Mouse (Mus musculus) embryonic facial prominence, embryonic 15.5 days (tissue): ENCODE measurements at regions not wholly inside any gene's neighbourhood (a gene's known extent, or its start where the extent isn't known, plus 50 kb on each side); places are given as distances from the start of the nearest gene placed in this dataset. TPM values are rescaled to one million over a fixed set of nuclear protein-coding genes. Genes with fewer than 3 reads are reported as not detected.
A peak's percentile ranks its signal among the peaks of the same experiment; 100 is the strongest.

Experiments
- ATAC-seq: fragments of 200-750 bp; cut with Nextera tagmentation; 2 replicates; pipeline ENCODE4 v1.8.0; 2017; ENCODE audit warnings: low read depth, moderate TSS enrichment; ENCODE audit not compliant: insufficient number of reproducible peaks, low FRiP score, low TSS enrichment
- H3K27ac ChIP-seq: fragments of 300-500 bp; sonication (generic); replicated peaks from 2 replicates; pipeline ENCODE4 v1.5.1; 2015; ENCODE audit warnings: mild to moderate bottlenecking, inconsistent platforms
- H3K27me3 ChIP-seq: fragments of 300-500 bp; sonication (generic); 2 replicates; pipeline ENCODE4 v1.6.1; 2015; ENCODE audit warnings: inconsistent platforms
- H3K36me3 ChIP-seq: fragments of 300-500 bp; sonication (generic); 2 replicates; pipeline ENCODE4 v1.6.1; 2015; ENCODE audit warnings: mild to moderate bottlenecking, inconsistent platforms
- H3K4me1 ChIP-seq: fragments of 300-500 bp; sonication (generic); 2 replicates; pipeline ENCODE4 v1.6.1; 2015; ENCODE audit warnings: inconsistent platforms
- H3K4me2 ChIP-seq: fragments of 300-500 bp; sonication (generic); replicated peaks from 2 replicates; pipeline ENCODE4 v1.6.1; 2015; ENCODE audit warnings: mild to moderate bottlenecking, inconsistent platforms
- H3K4me3 ChIP-seq: fragments of 300-500 bp; sonication (generic); replicated peaks from 2 replicates; pipeline ENCODE4 v1.5.1; 2015; ENCODE audit warnings: mild to moderate bottlenecking, inconsistent platforms
- H3K9ac ChIP-seq: fragments of 300-500 bp; sonication (generic); 2 replicates; pipeline ENCODE4 v1.6.1; 2015; ENCODE audit warnings: inconsistent platforms
- H3K9me3 ChIP-seq: fragments of 300-500 bp; sonication (generic); replicated peaks from 2 replicates; pipeline ENCODE4 v1.6.1; 2016; ENCODE audit warnings: inconsistent platforms
- WGBS: fragments of 180-500 bp; shearing (Covaris S2); methylation state at CpG from one replicate; pipeline ENCODE4 v1.1.7; 2015; 5-methylcytosine and 5-hydroxymethylcytosine counted together
- microRNA-seq: library from miRNA; unstranded; fragments of <30 nt; microRNA quantifications from one replicate; pipeline ENCODE4, GENCODE M21; 2016; ENCODE audit warnings: borderline number of aligned reads

DNA sequence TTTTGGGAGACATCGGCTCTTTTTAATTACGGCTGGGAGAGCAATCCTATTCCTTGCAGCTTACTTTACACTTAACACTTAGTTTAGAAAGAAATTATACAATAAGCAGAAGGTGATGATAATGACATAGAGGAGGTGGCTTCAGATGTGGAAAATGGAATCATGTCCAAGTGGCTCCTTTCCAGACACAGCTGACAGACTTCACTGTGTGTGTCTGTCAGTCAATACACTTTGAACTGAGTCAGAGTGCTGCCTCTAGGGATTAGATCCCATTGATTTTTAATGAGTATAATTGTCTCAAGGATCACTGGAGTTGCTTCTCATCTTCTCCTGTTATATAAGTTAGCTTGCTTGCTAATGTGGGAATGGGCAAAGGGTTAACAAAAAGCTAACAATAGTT lies 882.7 kb downstream of the Ntrk3 start:
- Histone ChIP-seq H3K27ac (no peak overlapping the region), H3K9ac (no peak overlapping the region), H3K4me3 (no peak overlapping the region), H3K4me2 (no peak overlapping the region), H3K4me1 (no peaks in the 10 kb centered on the region), H3K27me3 (no peaks in the 10 kb centered on the region), H3K36me3 (no peaks in the 10 kb centered on the region), H3K9me3 (no peaks in the 10 kb centered on the region)
- 60% methylated on average over 2 of the region's 2 CpGs for WGBS
- ATAC-seq: no peak

DNA sequence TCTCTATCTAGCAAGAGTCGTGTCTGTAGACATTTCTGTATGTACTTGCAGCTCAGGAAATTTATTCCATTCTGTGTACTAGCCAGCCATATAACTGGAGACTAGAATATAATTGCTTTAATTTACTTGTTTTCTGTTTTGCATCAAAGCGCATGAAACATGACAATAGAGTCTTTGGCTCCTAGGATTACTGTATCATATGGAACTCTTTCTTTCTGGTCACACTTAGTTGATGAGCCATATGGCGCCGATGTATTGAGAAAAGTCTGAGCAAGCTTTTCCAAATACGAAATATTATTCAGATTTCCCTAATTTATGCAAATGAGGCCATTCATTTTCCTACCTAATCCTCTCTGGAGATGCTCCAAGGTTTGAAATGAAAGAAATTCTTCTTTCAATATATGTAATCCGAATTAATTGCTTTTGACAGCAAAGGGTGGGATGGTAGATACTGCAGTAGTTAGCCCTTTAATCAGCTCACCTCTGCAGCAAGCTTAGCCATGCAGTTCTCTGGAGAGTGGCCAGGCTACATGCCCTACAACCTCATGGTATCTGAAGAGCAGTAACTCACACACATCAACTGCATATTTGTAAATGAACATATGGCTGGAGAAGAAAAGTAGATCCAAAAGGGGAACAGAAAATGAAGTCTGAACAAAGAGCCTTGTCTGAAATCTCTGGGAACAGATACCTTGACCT lies 913.4 kb downstream of the Ntrk3 start:
- ATAC-seq: peak; percentile 57; the same call in 1 of the 2 replicates
- 53% methylated on average over 6 of the region's 6 CpGs for WGBS

DNA sequence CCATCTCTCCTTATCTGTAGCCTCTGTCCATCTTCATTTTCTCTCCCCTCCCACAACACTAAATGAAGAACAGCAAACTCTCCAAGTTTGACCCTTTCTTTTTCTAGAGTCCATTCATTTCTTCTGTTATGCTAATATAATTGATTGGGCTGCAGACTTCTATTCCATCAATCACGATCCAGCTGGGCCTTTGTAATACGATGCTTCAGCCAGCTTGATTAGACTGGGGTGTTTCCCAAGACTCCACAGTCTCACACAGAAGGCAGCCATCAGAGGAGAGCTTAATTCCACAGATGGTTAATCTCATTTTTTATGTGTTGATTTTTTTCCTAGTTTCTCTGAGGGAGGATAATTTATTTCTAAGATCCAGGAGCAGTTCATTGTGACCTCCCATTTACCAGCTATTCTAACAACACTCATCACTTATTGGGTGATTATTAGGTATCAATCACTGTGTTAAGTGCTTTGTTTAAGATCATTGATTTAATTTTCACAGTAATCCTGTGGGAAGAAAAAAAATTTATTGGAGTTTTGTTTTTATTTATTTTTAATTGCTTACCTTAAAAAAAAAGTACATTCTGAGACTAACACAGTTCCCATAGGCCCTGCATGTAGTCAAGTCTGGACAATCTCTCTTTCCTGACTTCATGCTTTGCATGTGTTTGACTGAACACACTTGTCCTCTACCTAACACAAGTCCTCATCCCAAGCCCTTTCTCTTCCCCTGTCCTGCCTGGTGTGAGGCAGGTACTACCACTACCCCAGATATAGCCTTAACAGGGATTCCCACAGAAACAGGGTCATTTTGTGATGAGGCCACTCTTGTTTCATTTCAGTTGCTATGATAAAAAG lies 925.5 kb downstream of the Ntrk3 start:
- Histone ChIP-seq H3K27me3 (no peaks in the 10 kb centered on the region), H3K4me3 (no peak overlapping the region), H3K9me3 (no peaks in the 10 kb centered on the region), H3K9ac (no peak overlapping the region), H3K36me3 (no peaks in the 10 kb centered on the region), H3K4me2 (no peak overlapping the region), H3K27ac (no peak overlapping the region), H3K4me1 (no peaks in the 10 kb centered on the region)
- 23% methylated on average over 2 of the region's 2 CpGs for WGBS
- no peak for ATAC-seq

More for the DNA sequence above, 913.4 kb downstream of the Ntrk3 start:
- no peak overlapping the region for H3K4me3 ChIP-seq
- H3K9ac ChIP-seq: no peak overlapping the region
- no peaks in the 10 kb centered on the region for H3K9me3 ChIP-seq
- no peak overlapping the region for H3K4me2 ChIP-seq
- H3K36me3 ChIP-seq: no peaks in the 10 kb centered on the region
- H3K27me3 ChIP-seq: no peaks in the 10 kb centered on the region
- no peak overlapping the region for H3K27ac ChIP-seq
- no peaks in the 10 kb centered on the region for H3K4me1 ChIP-seq

DNA sequence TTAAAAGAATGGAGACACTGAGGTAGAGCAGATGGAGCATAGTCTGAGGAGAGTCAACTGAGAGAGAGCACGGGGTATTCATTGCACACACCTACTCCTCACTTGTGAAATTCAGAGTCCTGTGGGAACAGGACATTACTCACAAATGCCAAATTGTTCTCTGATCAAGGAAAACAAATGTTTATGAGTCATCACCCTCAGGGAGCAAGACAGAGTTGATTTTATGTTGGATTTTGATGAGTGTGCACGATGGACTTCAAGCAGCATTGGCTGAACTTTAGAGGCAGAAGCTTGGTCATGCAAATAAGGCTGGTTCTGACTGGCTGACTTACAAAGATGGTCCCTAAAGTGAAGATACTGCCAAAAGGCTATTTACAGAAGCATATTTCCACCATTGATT lies 951.0 kb downstream of the Ntrk3 start:
- no peaks in the 10 kb centered on the region for H3K27me3 ChIP-seq
- H3K27ac ChIP-seq: no peak overlapping the region
- H3K4me1 ChIP-seq: no peaks in the 10 kb centered on the region
- WGBS: 48% methylated on average over 2 of the region's 2 CpGs
- no peak overlapping the region for H3K4me3 ChIP-seq
- H3K9ac ChIP-seq: no peak overlapping the region
- H3K4me2 ChIP-seq: no peak overlapping the region
- ATAC-seq: no peak
- no peaks in the 10 kb centered on the region for H3K36me3 ChIP-seq
- no peaks in the 10 kb centered on the region for H3K9me3 ChIP-seq

DNA sequence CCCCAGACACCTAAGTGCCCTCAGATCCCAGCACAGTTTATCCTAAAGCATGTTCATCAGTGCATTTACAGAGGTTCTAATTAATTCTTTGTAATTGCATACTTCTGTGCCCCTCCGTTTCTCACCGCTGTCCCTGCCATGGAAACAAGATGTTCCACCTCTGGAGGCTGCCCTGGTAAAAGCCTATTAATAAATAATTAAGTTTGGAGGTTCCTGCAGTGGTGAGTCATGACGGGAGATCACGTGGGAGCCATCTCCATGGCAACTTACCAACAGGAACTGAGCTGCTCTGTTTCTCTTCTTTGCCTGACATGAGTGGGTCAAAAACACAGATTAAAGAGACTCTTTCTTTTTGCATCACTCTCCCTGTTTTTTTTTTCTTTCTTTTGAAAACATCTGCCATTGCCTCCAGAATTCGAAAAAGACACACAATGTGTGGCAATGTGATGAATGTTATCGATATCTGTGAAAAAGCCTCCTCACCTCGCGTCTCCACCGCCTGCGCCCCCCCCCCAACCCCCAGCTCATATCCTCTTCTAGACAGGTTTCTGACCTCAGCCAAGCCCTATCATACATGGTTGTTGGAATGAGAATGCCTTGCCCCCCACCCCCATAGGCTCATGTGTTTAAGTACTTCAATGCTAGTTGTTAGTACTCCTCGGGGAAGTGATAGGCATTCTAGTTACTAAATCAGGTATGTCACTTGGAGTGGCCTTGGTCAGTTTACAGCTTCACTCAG lies 965.9 kb downstream of the Ntrk3 start:
- no peaks in the 10 kb centered on the region for H3K4me1 ChIP-seq
- no peaks in the 10 kb centered on the region for H3K9me3 ChIP-seq
- H3K27ac ChIP-seq: no peak overlapping the region
- H3K9ac ChIP-seq: no peak overlapping the region
- ATAC-seq: no peak
- WGBS: 66% methylated on average over 11 of the region's 11 CpGs
- H3K27me3 ChIP-seq: no peaks in the 10 kb centered on the region
- H3K4me3 ChIP-seq: no peak overlapping the region
- H3K36me3 ChIP-seq: no peaks in the 10 kb centered on the region
- no peak overlapping the region for H3K4me2 ChIP-seq

DNA sequence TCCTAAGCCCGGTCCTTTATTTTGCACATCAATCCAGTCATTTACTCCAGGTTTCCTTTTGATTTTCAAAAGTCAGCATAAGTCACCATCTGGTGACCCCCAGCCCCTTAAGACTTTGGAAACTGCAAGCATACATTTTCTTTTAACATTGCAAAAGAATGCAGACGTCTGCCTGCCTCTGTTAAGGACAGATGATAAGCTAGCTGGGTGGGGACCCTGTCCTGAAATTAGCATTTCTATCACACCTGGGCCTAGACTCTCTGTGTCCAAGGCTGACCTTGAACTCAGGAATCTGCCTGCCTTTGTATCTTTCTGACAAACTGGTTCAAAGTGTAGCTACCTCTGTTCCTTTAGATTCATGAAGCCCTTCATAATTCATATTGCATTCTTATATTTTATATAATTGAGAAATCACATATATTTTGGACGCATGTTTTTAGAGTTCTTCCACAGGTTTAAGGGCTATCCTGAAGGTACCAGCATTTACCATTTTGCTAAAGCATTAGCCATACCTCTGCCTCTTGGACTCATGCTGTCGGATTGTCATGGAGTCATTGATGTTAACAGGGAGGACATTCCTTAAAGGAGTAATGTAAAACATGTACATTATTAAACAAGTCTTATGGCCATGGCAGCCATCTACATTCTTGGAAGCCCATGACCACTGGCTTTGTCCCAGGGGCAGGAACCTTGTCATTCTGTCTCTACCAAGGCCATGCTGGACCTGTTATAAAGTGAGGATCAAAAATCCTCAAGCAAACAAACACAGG lies 998.6 kb downstream of the Ntrk3 start:
- H3K27me3 ChIP-seq: no peaks in the 10 kb centered on the region
- H3K9ac ChIP-seq: no peak overlapping the region
- H3K4me1 ChIP-seq: no peaks in the 10 kb centered on the region
- H3K9me3 ChIP-seq: no peaks in the 10 kb centered on the region
- H3K4me3 ChIP-seq: no peak overlapping the region
- H3K36me3 ChIP-seq: no peaks in the 10 kb centered on the region
- WGBS: 63% methylated on average over 4 of the region's 4 CpGs
- ATAC-seq: no peak
- no peak overlapping the region for H3K27ac ChIP-seq
- H3K4me2 ChIP-seq: no peak overlapping the region

Small RNAs in the stretch of these regions (microRNA-seq; reads per million reads assigned to microRNA genes)
- not detected for gene Gm44358
